Mouse (Mus musculus) hindbrain, embryonic 15.5 days (tissue): ENCODE measurements at regions not wholly inside any gene's neighbourhood (a gene's known extent, or its start where the extent isn't known, plus 50 kb on each side); places are given as distances from the start of the nearest gene placed in this dataset.
A peak's percentile ranks its signal among the peaks of the same experiment; 100 is the strongest.

ENCODE experiments used
- ATAC-seq: fragments of 200-750 bp; cut with Nextera tagmentation; 2 replicates; pipeline ENCODE4 v1.8.0; 2017; ENCODE audit warnings: low read depth, moderate number of reproducible peaks, moderate TSS enrichment; ENCODE audit not compliant: low FRiP score
- H3K27ac ChIP-seq: fragments of 300-500 bp; sonication (generic); replicated peaks from 2 replicates; pipeline ENCODE4 v1.5.1; 2015; ENCODE audit warnings: mild to moderate bottlenecking, inconsistent platforms
- H3K27me3 ChIP-seq: fragments of 300-500 bp; sonication (generic); 2 replicates; pipeline ENCODE4 v1.6.1; 2015; ENCODE audit warnings: control low read depth, inconsistent platforms
- H3K36me3 ChIP-seq: fragments of 300-500 bp; sonication (generic); 2 replicates; pipeline ENCODE4 v1.6.1; 2015; ENCODE audit warnings: control low read depth, inconsistent platforms
- H3K4me1 ChIP-seq: fragments of 300-500 bp; sonication (generic); replicated peaks from 2 replicates; pipeline ENCODE4 v1.6.1; 2015; ENCODE audit warnings: control low read depth, inconsistent platforms
- H3K4me2 ChIP-seq: fragments of 300-500 bp; sonication (generic); 2 replicates; pipeline ENCODE4 v1.6.1; 2015; ENCODE audit warnings: moderate library complexity, mild to moderate bottlenecking, inconsistent platforms
- H3K4me3 ChIP-seq: fragments of 300-500 bp; sonication (generic); 2 replicates; pipeline ENCODE4 v1.5.1; 2015; ENCODE audit warnings: mild to moderate bottlenecking, inconsistent platforms
- H3K9ac ChIP-seq: fragments of 300-500 bp; sonication (generic); 2 replicates; pipeline ENCODE4 v1.6.1; 2015; ENCODE audit warnings: inconsistent platforms
- H3K9me3 ChIP-seq: fragments of 300-500 bp; sonication (generic); 2 replicates; pipeline ENCODE4 v1.6.1; 2016; ENCODE audit warnings: control low read depth, inconsistent platforms
- WGBS: fragments of 180-500 bp; shearing (Covaris S2); methylation state at CpG from one replicate; pipeline ENCODE4 v1.1.7; 2015; 5-methylcytosine and 5-hydroxymethylcytosine counted together

DNA sequence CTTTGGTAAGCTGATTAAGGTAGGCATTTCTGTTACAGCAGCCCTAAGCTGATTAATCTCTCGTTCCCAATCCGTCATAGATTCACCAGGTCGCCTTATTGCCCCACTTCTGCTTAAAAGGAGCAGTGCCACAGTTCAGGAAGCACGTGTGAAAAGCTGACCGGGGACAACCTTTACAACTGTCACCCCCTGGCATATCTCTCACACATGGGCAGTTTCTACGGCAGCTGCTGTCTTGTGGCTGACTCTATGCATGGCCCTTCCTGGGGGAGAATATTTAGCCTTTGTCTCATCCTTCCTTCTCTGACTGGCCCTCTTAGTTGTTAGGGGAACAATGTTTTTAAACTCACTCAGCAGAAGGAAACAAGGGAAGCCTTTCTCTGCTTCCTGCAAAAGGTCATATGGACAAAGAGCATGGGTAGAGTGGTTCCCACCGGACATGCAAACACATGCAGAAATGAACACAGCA lies 290.9 kb upstream of the Rnaseh2b start:
- Histone ChIP-seq H3K4me2 (no peak overlapping the region), H3K9me3 (no peaks in the 10 kb centered on the region), H3K4me1 (peaks cover 16% of the 10 kb centered on the region), H3K4me3 (no peak overlapping the region), H3K27ac (no peak overlapping the region), H3K36me3 (no peaks in the 10 kb centered on the region), H3K27me3 (no peaks in the 10 kb centered on the region), H3K9ac (no peak overlapping the region)
- no peak for ATAC-seq
- WGBS: 25% methylated on average over 7 of the region's 7 CpGs

DNA sequence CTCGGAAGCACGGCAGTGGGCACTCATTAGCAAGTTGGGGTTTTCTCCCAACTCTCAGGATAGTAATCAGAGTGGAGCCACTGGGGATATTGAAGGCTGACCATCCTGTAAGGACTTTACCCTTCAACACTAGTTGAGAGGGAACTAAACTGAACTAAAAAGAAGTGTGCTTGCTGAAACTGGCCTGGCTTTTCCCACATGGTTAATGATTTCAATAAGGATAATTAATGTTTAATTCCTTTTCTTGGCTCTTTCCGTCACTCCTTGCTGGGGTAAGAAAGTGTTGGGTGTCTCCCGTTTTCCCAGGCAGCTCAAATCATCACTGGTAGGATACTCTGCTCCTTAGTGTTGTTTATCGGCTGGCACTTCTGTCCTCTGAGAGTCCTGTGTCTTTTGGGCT lies 290.3 kb upstream of the Rnaseh2b start:
- no peak overlapping the region for H3K4me2 ChIP-seq
- H3K9ac ChIP-seq: no peak overlapping the region
- peaks cover 16% of the 10 kb centered on the region for H3K4me1 ChIP-seq
- no peaks in the 10 kb centered on the region for H3K9me3 ChIP-seq
- H3K27ac ChIP-seq: no peak overlapping the region
- WGBS: 60% methylated on average over 5 of the region's 5 CpGs
- no peaks in the 10 kb centered on the region for H3K27me3 ChIP-seq
- ATAC-seq: no peak
- H3K4me3 ChIP-seq: no peak overlapping the region
- no peaks in the 10 kb centered on the region for H3K36me3 ChIP-seq

DNA sequence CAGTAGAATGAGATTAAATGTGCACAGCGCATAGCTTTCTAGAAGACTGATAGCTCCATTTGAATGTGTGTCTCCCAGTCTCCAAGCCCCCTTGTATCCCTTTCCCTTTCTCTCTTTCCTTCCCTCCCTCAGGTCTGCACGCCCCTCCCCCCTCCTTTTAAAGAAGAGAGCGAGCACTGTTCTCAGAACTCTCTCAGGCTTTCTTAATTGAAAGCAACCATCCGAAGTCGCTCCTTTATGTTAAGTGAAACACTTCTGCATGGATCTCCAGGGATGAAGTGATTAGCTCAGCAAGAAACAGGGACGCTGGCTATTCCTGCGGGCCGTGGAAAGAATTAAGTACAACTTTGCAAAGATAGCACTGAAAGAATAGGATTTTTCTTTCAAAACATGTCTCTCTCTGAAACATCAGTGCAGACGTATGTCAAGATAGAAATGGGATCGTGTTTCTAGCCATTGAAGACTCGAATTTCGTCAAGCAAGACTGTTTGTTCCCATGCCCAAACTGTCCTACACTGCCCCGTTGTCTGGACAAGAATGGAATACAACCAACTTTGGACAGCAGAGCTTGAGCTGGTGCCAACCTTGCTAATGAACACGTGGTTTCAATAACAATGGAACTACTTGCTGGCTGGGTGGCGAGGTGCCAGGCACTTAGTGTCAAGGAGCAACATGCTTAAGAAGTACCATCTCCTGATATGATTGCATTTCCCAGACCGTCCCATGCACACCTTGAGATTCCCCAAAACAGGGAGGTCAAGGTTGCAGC lies 289.2 kb upstream of the Rnaseh2b start:
- peak; percentile 68; the same call in 1 of the 2 replicates for ATAC-seq

DNA sequence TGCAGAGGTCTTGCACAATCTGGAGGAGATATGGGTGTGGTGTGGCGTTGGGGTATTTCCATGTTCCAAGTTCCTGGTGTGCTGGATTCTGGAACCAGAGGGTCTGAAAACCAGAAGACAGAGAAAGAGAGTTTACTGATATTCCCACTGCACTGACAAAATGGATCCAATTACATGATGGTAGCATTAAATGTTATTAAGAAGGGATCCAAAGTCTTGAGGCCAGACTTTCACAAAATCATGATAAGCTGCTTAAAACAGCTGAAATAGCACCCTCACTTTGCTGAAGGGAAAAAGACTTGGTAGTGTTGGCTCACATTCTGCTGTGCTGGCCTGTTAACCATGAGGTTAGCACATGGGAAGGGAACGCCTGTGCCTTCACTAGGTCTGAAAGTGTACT lies 288.6 kb upstream of the Rnaseh2b start:
- WGBS: 81% methylated on average over 2 of the region's 2 CpGs
- Histone ChIP-seq H3K4me2 (no peak overlapping the region), H3K9ac (no peak overlapping the region), H3K4me3 (no peak overlapping the region), H3K9me3 (no peaks in the 10 kb centered on the region), H3K36me3 (no peaks in the 10 kb centered on the region), H3K27me3 (no peaks in the 10 kb centered on the region), H3K4me1 (peaks cover 16% of the 10 kb centered on the region), H3K27ac (no peak overlapping the region)
- ATAC-seq: no peak

More for the DNA sequence above, 289.2 kb upstream of the Rnaseh2b start:
- WGBS: 26% methylated on average over 16 of the region's 16 CpGs
- no peak overlapping the region for H3K9ac ChIP-seq
- no peaks in the 10 kb centered on the region for H3K9me3 ChIP-seq
- no peaks in the 10 kb centered on the region for H3K27me3 ChIP-seq
- H3K36me3 ChIP-seq: no peaks in the 10 kb centered on the region
- peak overlapping the region; percentile 38 for H3K4me2 ChIP-seq
- peaks cover 16% of the 10 kb centered on the region for H3K4me1 ChIP-seq
- no peak overlapping the region for H3K4me3 ChIP-seq
- H3K27ac ChIP-seq: no peak overlapping the region

DNA sequence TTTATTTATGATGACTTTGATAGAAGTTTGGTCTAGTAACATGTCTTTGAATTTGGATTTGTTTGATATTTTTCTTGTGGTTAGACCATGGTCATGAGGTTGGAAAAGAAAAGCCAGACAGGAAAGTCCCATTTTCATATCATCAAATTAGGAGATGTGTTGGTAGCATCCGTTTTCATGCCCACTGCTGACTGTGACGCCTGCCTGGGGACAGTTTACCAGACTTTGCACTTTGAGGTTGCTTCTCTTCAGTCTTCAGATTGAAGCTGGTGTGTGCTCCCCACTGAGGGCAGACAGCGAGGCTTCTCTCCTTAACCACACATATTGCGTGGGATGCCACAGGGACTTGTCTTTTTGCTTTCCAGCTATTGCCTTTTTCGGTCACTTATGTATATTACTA lies 283.7 kb upstream of the Rnaseh2b start:
- H3K4me1 ChIP-seq: no peaks in the 10 kb centered on the region
- no peak overlapping the region for H3K4me3 ChIP-seq
- H3K27me3 ChIP-seq: no peaks in the 10 kb centered on the region
- no peak overlapping the region for H3K4me2 ChIP-seq
- no peak for ATAC-seq
- no peaks in the 10 kb centered on the region for H3K36me3 ChIP-seq
- H3K27ac ChIP-seq: no peak overlapping the region
- no peak overlapping the region for H3K9ac ChIP-seq
- 90% methylated on average over 5 of the region's 5 CpGs for WGBS
- H3K9me3 ChIP-seq: no peaks in the 10 kb centered on the region

DNA sequence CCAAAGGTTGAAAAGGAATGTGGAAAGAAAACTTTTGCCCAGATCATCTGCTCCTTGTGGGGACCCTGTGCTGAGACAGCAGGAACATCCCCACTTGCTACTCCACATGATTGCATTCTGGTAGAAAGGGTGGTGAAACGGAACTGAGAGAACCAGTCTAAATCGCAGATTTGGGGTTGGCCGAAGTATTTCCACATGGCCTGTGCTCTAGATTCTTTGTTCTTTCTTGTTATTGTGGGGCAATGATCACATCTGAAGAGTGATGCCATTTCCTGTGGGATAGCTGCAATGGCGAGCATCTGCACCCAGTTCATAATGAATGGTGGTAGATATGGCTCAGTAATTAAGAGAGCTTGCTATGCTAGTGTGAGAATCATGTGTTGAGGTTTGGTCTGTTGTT lies 273.6 kb upstream of the Rnaseh2b start:
- no peaks in the 10 kb centered on the region for H3K9me3 ChIP-seq
- WGBS: 90% methylated on average over 4 of the region's 4 CpGs
- no peak overlapping the region for H3K4me3 ChIP-seq
- no peaks in the 10 kb centered on the region for H3K27me3 ChIP-seq
- ATAC-seq: no peak
- H3K9ac ChIP-seq: no peak overlapping the region
- H3K4me1 ChIP-seq: no peaks in the 10 kb centered on the region
- H3K4me2 ChIP-seq: no peak overlapping the region
- H3K27ac ChIP-seq: no peak overlapping the region
- no peaks in the 10 kb centered on the region for H3K36me3 ChIP-seq

DNA sequence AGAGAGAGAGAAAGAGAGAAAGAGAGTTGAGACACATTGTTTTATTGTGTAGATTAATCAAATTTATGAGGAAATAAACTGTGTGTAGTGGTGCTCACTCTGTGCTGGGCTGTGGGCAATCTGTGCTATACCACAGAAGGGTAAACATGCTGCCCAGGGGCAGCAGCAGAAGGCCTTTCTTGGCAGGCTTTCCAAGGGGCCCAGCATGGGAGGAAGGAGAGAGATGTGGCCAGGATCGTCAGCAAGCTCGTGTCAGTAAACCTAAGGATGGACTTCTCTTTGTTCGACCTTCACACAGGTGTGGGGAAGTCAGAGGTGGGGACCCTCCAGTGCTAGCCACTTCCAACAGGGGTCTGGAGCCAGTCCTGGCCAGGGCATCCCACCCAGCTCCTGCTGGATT lies 271.4 kb upstream of the Rnaseh2b start:
- Histone ChIP-seq H3K36me3 (no peaks in the 10 kb centered on the region), H3K27ac (no peak overlapping the region), H3K27me3 (no peaks in the 10 kb centered on the region), H3K9me3 (no peaks in the 10 kb centered on the region), H3K9ac (no peak overlapping the region), H3K4me2 (no peak overlapping the region), H3K4me1 (no peaks in the 10 kb centered on the region), H3K4me3 (no peak overlapping the region)
- 68% methylated on average over 3 of the region's 3 CpGs for WGBS
- no peak for ATAC-seq

DNA sequence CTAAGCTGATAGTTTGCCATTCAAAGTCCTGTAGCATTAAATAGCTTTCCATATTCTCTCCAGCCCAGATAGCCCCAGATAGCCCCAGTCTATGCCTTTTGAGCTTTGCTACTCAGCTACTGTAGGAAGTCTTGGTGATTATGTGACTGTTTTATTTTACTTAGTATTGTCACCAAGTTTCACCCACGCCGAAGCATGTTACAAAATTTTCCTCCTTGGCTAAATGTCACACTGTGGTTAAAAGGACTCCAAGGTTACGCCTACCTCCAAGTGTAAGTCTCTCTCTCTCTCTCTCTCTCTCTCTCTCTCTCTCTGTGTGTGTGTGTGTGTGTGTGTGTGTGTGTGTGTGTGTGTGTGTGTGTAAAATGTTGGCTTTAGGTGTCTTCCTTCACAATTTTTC lies 270.2 kb upstream of the Rnaseh2b start:
- Histone ChIP-seq H3K27me3 (no peaks in the 10 kb centered on the region), H3K4me1 (no peaks in the 10 kb centered on the region), H3K9ac (no peak overlapping the region), H3K36me3 (no peaks in the 10 kb centered on the region), H3K27ac (no peak overlapping the region), H3K9me3 (no peaks in the 10 kb centered on the region), H3K4me2 (no peak overlapping the region), H3K4me3 (no peak overlapping the region)
- WGBS: 91% methylated on average over 3 of the region's 3 CpGs
- no peak for ATAC-seq

DNA sequence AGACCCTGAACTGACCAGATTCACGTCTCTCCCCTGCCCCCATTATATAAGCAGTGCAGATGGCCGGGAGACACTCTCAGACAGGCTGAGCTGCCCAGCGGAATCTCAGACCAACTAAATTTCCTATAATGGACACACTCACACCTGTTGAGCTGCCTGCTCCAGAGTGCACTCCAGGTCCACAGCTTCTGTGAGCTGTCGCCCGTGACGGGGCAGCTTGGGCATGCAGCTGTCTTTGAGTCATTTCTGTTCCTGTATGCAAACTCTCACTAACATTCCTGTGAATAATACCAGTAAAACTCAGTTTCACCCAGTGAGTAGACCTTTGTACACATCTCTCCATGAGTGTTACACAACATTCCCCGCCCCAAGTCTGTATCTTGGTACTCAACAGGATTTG lies 269.4 kb upstream of the Rnaseh2b start:
- no peaks in the 10 kb centered on the region for H3K4me1 ChIP-seq
- no peaks in the 10 kb centered on the region for H3K36me3 ChIP-seq
- H3K27me3 ChIP-seq: no peaks in the 10 kb centered on the region
- no peak overlapping the region for H3K9ac ChIP-seq
- WGBS: 81% methylated on average over 7 of the region's 7 CpGs
- H3K27ac ChIP-seq: no peak overlapping the region
- H3K9me3 ChIP-seq: no peaks in the 10 kb centered on the region
- ATAC-seq: no peak
- H3K4me3 ChIP-seq: no peak overlapping the region
- H3K4me2 ChIP-seq: no peak overlapping the region

DNA sequence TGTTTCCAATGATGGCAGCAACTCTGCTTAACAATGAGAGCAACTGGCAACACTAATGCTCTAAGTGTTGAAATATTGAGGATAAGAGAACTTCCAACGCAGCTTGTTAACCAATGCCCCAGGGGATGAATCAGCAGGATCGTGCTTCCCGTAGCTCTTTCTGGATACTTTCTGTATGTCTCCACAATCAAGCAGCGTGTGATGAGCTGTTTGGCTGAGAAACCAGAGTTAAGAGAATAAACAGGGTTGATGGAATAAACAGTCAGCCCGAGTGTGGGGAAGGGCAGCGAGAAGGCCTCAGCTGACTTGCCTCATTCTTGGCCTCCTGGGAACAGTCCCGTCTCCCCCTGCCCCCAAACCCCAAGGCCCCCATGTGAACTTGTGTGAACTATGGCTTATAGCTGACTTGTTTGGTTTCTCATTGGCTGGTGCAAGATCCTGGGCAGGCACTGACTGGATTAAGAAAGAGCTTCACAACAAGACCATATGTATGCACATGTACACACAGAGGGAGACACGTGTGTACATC lies 264.6 kb upstream of the Rnaseh2b start:
- Histone ChIP-seq H3K9me3 (no peaks in the 10 kb centered on the region), H3K36me3 (no peaks in the 10 kb centered on the region), H3K4me3 (no peak overlapping the region), H3K9ac (no peak overlapping the region), H3K27ac (no peak overlapping the region), H3K27me3 (no peaks in the 10 kb centered on the region), H3K4me1 (no peaks in the 10 kb centered on the region), H3K4me2 (no peak overlapping the region)
- WGBS: 77% methylated on average over 8 of the region's 8 CpGs
- ATAC-seq: no peak

DNA sequence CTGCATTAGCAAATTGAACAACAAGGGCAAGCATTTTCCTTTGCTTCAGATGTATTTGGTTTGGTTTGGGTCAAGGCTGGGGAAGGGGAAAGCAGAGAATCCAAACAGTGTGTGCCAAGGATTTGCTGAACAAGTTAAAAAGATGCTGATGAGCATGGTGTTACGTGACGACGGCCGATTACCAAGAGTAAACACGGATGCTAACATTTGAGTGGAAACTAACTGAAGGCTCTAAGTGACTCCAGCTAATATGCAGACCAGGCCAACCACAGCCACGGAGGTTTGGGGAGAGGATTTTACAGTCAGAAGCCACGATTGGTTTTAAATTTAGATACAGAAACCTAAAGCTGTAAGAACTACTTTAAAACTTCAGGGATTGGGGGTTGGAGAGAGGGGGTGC lies 262.3 kb upstream of the Rnaseh2b start:
- H3K4me1 ChIP-seq: no peaks in the 10 kb centered on the region
- no peak for ATAC-seq
- WGBS: 70% methylated on average over 7 of the region's 7 CpGs
- H3K4me2 ChIP-seq: no peak overlapping the region
- H3K27me3 ChIP-seq: no peaks in the 10 kb centered on the region
- no peaks in the 10 kb centered on the region for H3K9me3 ChIP-seq
- no peaks in the 10 kb centered on the region for H3K36me3 ChIP-seq
- no peak overlapping the region for H3K9ac ChIP-seq
- H3K4me3 ChIP-seq: no peak overlapping the region
- no peak overlapping the region for H3K27ac ChIP-seq

DNA sequence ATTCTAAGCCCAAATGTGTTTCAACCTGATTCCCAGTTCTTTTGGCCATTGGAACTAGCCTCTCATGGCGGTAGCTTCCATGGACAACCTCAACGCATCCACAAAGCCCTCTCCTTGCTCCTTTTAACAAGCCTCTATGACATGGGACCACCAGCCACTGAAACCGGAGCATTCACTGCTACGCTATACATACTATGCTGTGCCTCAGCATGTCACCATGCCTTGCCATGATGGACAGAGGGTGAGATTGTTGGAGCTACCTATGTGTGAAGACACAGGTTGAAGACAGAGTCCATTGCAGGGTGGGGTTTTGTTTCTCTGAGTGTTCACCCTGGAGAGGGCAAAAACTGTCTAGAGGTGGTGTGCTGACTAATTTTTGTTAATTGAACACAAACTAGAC lies 258.7 kb upstream of the Rnaseh2b start:
- H3K9me3 ChIP-seq: no peaks in the 10 kb centered on the region
- H3K27me3 ChIP-seq: no peaks in the 10 kb centered on the region
- H3K9ac ChIP-seq: no peak overlapping the region
- WGBS: 97% methylated on average over 4 of the region's 4 CpGs
- no peaks in the 10 kb centered on the region for H3K36me3 ChIP-seq
- H3K4me3 ChIP-seq: no peak overlapping the region
- H3K4me1 ChIP-seq: no peaks in the 10 kb centered on the region
- H3K4me2 ChIP-seq: no peak overlapping the region
- no peak for ATAC-seq
- no peak overlapping the region for H3K27ac ChIP-seq

DNA sequence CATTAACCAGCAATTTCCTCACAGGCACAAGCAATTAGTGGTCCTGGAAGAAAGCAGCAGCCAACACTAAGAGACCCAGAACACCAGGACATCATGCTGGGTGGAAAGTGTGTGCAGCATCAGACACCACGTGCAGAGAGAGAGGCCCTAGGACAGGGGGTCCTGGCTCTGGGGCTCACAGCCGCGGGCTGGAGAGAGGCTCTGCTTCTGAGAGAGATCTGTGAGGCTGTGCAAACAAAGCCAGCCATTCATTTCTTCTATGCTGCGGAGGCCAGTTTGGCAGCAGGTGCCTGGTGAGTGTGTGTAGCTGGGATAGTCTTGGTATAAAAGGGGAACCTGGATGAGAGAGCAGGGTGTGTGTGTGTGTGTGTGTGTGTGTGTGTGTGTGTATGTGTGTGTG lies 257.7 kb upstream of the Rnaseh2b start:
- peak; percentile 81 for ATAC-seq

More for the DNA sequence above, 257.7 kb upstream of the Rnaseh2b start:
- Histone ChIP-seq H3K27ac (no peak overlapping the region), H3K27me3 (no peaks in the 10 kb centered on the region), H3K4me1 (no peaks in the 10 kb centered on the region), H3K36me3 (no peaks in the 10 kb centered on the region), H3K9ac (no peak overlapping the region), H3K4me3 (no peak overlapping the region), H3K4me2 (no peak overlapping the region), H3K9me3 (no peaks in the 10 kb centered on the region)
- 27% methylated on average over 4 of the region's 4 CpGs for WGBS
